Mouse (Mus musculus) c-Kit-positive CD71-negative TER-119-negative erythroid progenitor cells, embryonic 14.5 days (primary cell): ENCODE measurements around the gene Arrdc5.
"Not testable (repeated sequence)": the region's sequence is repeated elsewhere in the genome, so short reads cannot be mapped to it uniquely, and the experiment has no call there.

ENCODE experiments used
- DNase-seq: peaks from one replicate; pipeline ENCODE4 v3.0.0-alpha.2; 2013; ENCODE audit warnings: low read depth

Gene Arrdc5

GRCm38 (mm10) chr17:56278340-56278739, 21.7 kb downstream of the Arrdc5 start:
- no peak for DNase-seq

- DNase-seq = no peak
Observed at GRCm38 (mm10) chr17:56277567-56277893, 22.6 kb downstream of the Arrdc5 start.

GRCm38 (mm10) chr17:56276643-56277566, 23.2 kb downstream of the Arrdc5 start, which contains the start of gene Ticam1:
Gene Ticam1, minus strand, starts transcription at chr17:56276786.
- DNase-seq = peak; percentile 96

- DNase-seq = no peak
Observed at GRCm38 (mm10) chr17:56275842-56276480, 24.1 kb downstream of the Arrdc5 start.

- no peak for DNase-seq
Observed at GRCm38 (mm10) chr17:56273986-56274385, 26.1 kb downstream of the Arrdc5 start.

GRCm38 (mm10) chr17:56273482-56273881, 26.6 kb downstream of the Arrdc5 start:
- no peak for DNase-seq

GRCm38 (mm10) chr17:56272644-56273043, 27.4 kb downstream of the Arrdc5 start:
- DNase-seq = no peak

- DNase-seq = no peak
Observed at GRCm38 (mm10) chr17:56271609-56272253, 28.4 kb downstream of the Arrdc5 start.

- no peak for DNase-seq
Observed at GRCm38 (mm10) chr17:56269741-56270140, 30.3 kb downstream of the Arrdc5 start.

GRCm38 (mm10) chr17:56269153-56269630, 30.9 kb downstream of the Arrdc5 start:
- DNase-seq = no peak

- DNase-seq = no peak
Observed at GRCm38 (mm10) chr17:56266271-56266670, 33.8 kb downstream of the Arrdc5 start.

GRCm38 (mm10) chr17:56265869-56266268, 34.2 kb downstream of the Arrdc5 start:
- no peak for DNase-seq

GRCm38 (mm10) chr17:56265011-56265410, 35.1 kb downstream of the Arrdc5 start:
- no peak for DNase-seq

GRCm38 (mm10) chr17:56264020-56264419, 36.1 kb downstream of the Arrdc5 start:
- DNase-seq = peak; percentile 82

- no peak for DNase-seq
Observed at GRCm38 (mm10) chr17:56262645-56263094, 37.4 kb downstream of the Arrdc5 start.

GRCm38 (mm10) chr17:56261166-56261565, 38.9 kb downstream of the Arrdc5 start:
- DNase-seq = no peak

GRCm38 (mm10) chr17:56259301-56260037, 40.6 kb downstream of the Arrdc5 start:
- DNase-seq = no peak

GRCm38 (mm10) chr17:56258812-56259211, 41.3 kb downstream of the Arrdc5 start:
- DNase-seq = not testable (repeated sequence)

- DNase-seq = not testable (repeated sequence)
Observed at GRCm38 (mm10) chr17:56258269-56258668, 41.8 kb downstream of the Arrdc5 start.

GRCm38 (mm10) chr17:56257181-56257894, 42.7 kb downstream of the Arrdc5 start:
- no peak for DNase-seq

- peak; percentile 96 for DNase-seq
Observed at GRCm38 (mm10) chr17:56256239-56256881, 43.7 kb downstream of the Arrdc5 start, which contains the start of gene Fem1a. Gene Fem1a, plus strand, starts transcription at chr17:56256810.
